Mouse (Mus musculus) ES-Bruce4 (cell line): Measurements from ENCODE around the gene Pigl.

Source experiments
- CTCF ChIP-seq: IDR thresholded peaks from one replicate; pipeline ENCODE4 v1.8.1; 2011; ENCODE audit warnings: low read depth, low read length
- EP300 ChIP-seq: IDR thresholded peaks from 2 replicates; pipeline ENCODE4 v1.6.1; 2011; ENCODE audit warnings: low read depth, low read length; ENCODE audit not compliant: insufficient read depth

DNA sequence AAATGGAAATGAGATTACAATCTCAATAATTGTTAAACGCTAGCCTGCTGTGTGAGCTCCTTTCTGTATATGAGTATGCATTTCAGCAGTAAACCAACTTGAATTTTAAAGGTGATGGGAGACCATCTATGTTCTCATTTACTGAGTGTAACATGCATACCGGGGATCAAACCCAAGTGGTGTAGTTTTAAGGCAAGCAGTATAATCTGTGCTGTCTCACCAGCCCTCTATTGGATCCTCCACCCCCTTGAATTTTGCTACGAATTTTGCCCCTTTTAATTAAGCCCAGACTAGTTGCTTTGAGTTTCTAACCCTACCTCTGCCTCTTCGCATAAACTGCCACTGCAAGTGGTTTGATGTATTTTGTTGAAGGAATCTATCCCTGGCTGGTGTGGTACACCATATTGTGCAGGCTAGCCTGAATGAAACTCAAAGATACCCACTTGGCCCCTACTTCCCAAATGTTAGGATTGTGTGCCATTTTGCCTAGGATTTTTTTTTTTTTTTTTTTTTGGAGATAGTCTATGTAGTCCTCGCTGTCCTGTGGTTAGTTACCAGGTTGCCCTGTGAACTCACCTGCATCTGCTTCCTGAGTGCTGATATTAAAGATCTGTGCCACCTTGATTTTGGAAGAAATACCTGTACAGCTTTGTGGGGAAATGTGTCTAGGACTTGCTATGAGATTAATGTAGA lies 96.0 kb downstream of the Pigl start:
- no peak for TF ChIP-seq EP300
- TF ChIP-seq CTCF: no peak
